Mouse (Mus musculus) liver, embryonic 14.5 days (tissue): Measurements from ENCODE around the gene Pgs1. TPM values are rescaled to one million over a fixed set of nuclear protein-coding genes. Genes with fewer than 3 reads are reported as not detected.

Source experiments
- ATAC-seq: fragments of 200-750 bp; cut with Nextera tagmentation; 2 replicates; pipeline ENCODE4 v1.8.0; 2017; ENCODE audit warnings: moderate number of reproducible peaks, mild to moderate bottlenecking, moderate library complexity; ENCODE audit not compliant: insufficient read depth
- DNase-seq, 3 experiments: peaks; one replicate each; pipeline ENCODE4 v3.0.0-alpha.2; 2012 to 2013; ENCODE audit warnings: low read depth in 3 of 3, low spot score in 3 of 3
- H3K27ac ChIP-seq: fragments of 300-500 bp; sonication (generic); 2 replicates; pipeline ENCODE4 v1.5.1; 2014; ENCODE audit warnings: moderate library complexity, mild to moderate bottlenecking, control low read depth, inconsistent platforms
- H3K27me3 ChIP-seq: fragments of 300-500 bp; sonication (generic); 2 replicates; pipeline ENCODE4 v1.6.1; 2014; ENCODE audit warnings: mild to moderate bottlenecking, low read length, moderate library complexity; ENCODE audit not compliant: control insufficient read depth, insufficient read depth
- H3K36me3 ChIP-seq: fragments of 300-500 bp; sonication (generic); replicated peaks from 2 replicates; pipeline ENCODE4 v1.6.1; 2014; ENCODE audit warnings: low read depth; ENCODE audit not compliant: control insufficient read depth, insufficient read depth
- H3K4me1 ChIP-seq, 2 experiments: fragments of 200-500 bp in 1 of 2; fragments of 300-500 bp in 1 of 2; sonication (generic) in 1 of 2; replicated peaks; 2 replicates each; pipeline ENCODE4 v1.6.1; 2012 to 2014; ENCODE audit warnings: antibody characterized with exemption in 1 of 2, inconsistent platforms in 1 of 2, low read length in 1 of 2; ENCODE audit not compliant: control insufficient read depth in 2 of 2, insufficient read depth in 2 of 2
- H3K4me2 ChIP-seq: fragments of 300-500 bp; sonication (generic); 2 replicates; pipeline ENCODE4 v1.6.1; 2014; ENCODE audit warnings: low read depth, mild to moderate bottlenecking, control low read depth, moderate library complexity
- H3K4me3 ChIP-seq, 2 experiments: fragments of 200-500 bp in 1 of 2; fragments of 300-500 bp in 1 of 2; sonication (generic) in 1 of 2; 2 replicates each; pipeline ENCODE4 v1.5.1; 2012 to 2014; ENCODE audit warnings: low read depth in 2 of 2, low read length in 2 of 2, mild to moderate bottlenecking in 2 of 2, control low read depth in 1 of 2, inconsistent platforms in 1 of 2, moderate library complexity in 1 of 2; ENCODE audit not compliant: insufficient read depth in 1 of 2
- H3K9ac ChIP-seq: fragments of 300-500 bp; sonication (generic); replicated peaks from 2 replicates; pipeline ENCODE4 v1.6.1; 2014; ENCODE audit warnings: mild to moderate bottlenecking, control low read depth, moderate library complexity
- H3K9me3 ChIP-seq: fragments of 300-500 bp; sonication (generic); 2 replicates; pipeline ENCODE4 v1.6.1; 2016; ENCODE audit warnings: low read length, mixed read lengths; ENCODE audit not compliant: control insufficient read depth
- CTCF ChIP-seq: IDR thresholded peaks from 2 replicates; pipeline ENCODE4 v1.5.1; 2016; ENCODE audit warnings: antibody characterized with exemption, low read depth, control low read depth
- EP300 ChIP-seq: IDR thresholded peaks from 2 replicates; pipeline ENCODE4 v1.6.1; 2016; ENCODE audit warnings: antibody characterized with exemption, low read depth
- WGBS: fragments of 180-500 bp; shearing (Covaris S2); extraction: QIAGEN DNeasy Blood & Tissue Kit; methylation state at CpG from one replicate; pipeline ENCODE4 v1.1.7; 2014; ENCODE audit not compliant: insufficient replicate concordance; 5-methylcytosine and 5-hydroxymethylcytosine counted together
- microRNA-seq: library from miRNA; unstranded; fragments of <30 nt; microRNA quantifications from one replicate; pipeline ENCODE4, GENCODE M21; 2016
- polyA plus RNA-seq, 2 experiments: library from polyadenylated mRNA; depleted of rRNA in 1 of 2; stranded (reverse) in 1 of 2; unstranded in 1 of 2; fragments of >200 nt; fragmentation: Nextera tagmentation in 1 of 2; extraction: Ambion mirVana in 1 of 2; gene quantifications; 2 replicates each; pipeline versions ENCODE4 v1.2.1 to v1.2.3; 2012 to 2014

Gene Pgs1
- polyA plus RNA-seq, 2 experiments: 11.2 to 12.9 TPM

DNA sequence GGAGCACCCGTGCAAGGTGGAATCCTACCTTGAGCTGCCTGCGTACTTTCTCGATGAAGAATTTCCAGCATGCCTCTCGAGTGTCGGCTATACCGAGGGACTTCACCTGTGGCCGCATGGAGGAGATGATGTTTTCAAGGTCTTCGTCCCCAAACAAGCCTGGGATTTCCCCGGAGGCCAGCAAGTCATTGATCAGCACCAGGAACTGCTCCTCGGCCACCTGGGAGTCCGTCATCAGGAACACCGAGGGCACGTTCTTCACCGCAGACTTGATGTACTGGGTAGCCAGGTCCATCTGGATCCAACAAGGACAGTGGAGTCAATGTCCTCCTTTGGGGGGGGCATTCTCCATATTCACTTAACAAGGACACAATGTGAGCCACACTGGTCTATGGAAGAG lies 73.9 kb downstream of the Pgs1 start:
- no peaks in the 10 kb centered on the region for H3K36me3 ChIP-seq
- no peak overlapping the region for H3K9ac ChIP-seq
- H3K27me3 ChIP-seq: no peaks in the 10 kb centered on the region
- DNase-seq: no peak
- no peaks in the 10 kb centered on the region for H3K4me1 ChIP-seq
- no peaks in the 10 kb centered on the region for H3K9me3 ChIP-seq
- H3K4me3 ChIP-seq: no peak overlapping the region
- no peak for ATAC-seq
- no peak overlapping the region for H3K4me2 ChIP-seq
- H3K27ac ChIP-seq: no peak overlapping the region
- TF ChIP-seq EP300: no peak
- TF ChIP-seq CTCF: no peak
- WGBS: 62% methylated on average over 14 of the region's 14 CpGs

DNA sequence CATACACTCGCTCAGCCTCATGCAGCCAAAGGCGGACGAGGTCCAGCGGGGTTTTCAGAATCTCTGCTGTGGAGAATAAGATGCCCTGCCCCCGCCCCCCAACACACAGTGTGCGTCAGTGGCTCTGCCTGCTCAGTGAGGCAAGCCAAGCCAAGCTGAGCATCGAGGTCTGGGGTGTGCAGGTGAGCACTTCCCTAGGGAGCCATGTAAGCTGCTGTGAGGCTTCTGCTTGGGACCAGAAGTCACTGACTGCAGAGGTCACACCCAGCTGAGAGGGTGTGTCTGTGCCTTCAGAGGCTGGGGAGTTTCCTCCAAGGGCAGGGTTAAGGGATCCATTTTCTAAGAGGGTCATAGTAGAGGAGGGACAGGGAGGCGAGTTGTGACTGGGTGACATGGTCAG lies 81.5 kb downstream of the Pgs1 start:
- Histone ChIP-seq H3K27ac (no peak overlapping the region), H3K27me3 (no peaks in the 10 kb centered on the region), H3K9me3 (no peaks in the 10 kb centered on the region), H3K4me1 (no peaks in the 10 kb centered on the region), H3K4me3 (no peak overlapping the region), H3K9ac (no peak overlapping the region), H3K4me2 (no peak overlapping the region), H3K36me3 (no peaks in the 10 kb centered on the region)
- ATAC-seq: no peak
- DNase-seq: no peak
- TF ChIP-seq CTCF: no peak
- TF ChIP-seq EP300: no peak
- 68% methylated on average over 8 of the region's 8 CpGs for whole genome bisulfite sequencing

DNA sequence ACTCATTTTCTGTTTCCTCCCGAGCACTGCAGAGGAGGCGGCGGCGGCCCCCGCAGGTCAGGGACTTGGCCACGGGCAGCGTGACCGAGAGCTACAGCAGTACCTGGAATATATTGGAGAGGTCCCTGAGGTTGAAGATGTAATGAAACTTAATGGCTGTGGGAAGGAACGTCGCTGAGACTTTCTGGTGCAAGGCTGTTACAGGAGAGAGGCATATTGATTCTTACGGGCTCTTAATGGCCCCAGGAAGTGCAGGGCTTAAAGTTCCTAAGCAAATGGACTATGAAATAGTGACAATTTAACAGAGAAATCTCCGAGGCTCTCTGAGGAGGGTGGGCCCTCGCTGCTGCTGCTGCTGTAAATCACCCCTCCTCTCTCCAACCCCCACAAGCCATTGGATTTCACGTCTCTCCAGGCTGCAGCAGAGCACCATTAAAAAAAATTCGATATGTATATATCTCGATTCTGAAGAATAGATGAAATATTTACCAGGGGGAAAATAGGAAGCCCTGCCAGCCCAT lies 82.8 kb downstream of the Pgs1 start:
- Histone ChIP-seq H3K27ac (no peak overlapping the region), H3K4me1 (no peaks in the 10 kb centered on the region), H3K4me2 (no peak overlapping the region), H3K36me3 (no peaks in the 10 kb centered on the region), H3K27me3 (no peaks in the 10 kb centered on the region), H3K4me3 (no peak overlapping the region), H3K9me3 (no peaks in the 10 kb centered on the region), H3K9ac (no peak overlapping the region)
- no peak for TF ChIP-seq EP300
- TF ChIP-seq CTCF: no peak
- DNase-seq: no peak
- 63% methylated on average over 16 of the region's 16 CpGs for WGBS
- no peak for ATAC-seq

DNA sequence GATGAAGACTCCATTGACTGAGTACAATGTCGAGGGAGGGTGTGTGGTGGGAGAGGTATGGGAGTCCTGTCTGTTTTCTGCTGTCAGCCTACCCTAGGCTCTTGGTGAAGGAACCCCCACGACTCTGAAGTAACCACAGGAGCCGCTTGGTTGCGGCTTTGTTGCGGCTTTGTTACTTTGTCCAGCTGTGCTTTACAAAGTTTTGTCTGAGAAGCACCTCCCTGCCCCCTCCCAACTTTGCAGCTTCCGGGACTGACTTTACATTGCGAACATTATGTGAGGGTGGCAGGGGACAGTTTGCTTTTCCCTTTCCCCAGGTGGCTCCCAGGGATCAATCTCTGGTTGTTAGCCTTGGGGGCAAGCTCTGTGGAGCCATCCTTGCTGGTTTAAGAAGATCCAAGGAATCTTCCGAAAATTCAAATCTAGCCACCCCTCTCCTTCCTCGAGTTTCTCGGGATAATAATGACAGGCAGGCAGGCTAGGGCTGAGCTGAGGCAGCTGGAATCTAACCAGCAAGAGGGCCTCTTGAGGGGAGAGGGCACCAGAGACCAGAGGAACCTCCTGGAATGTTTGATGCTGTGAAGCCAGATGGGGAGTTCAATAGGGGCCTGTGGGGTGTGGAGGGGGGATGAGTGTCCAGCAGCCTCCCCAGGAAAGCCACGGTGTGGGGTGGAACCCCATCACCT lies 85.3 kb downstream of the Pgs1 start:
- H3K4me1 ChIP-seq: no peaks in the 10 kb centered on the region
- no peak overlapping the region for H3K9ac ChIP-seq
- TF ChIP-seq EP300 (no peak), CTCF (no peak)
- H3K27ac ChIP-seq: no peak overlapping the region
- no peak for DNase-seq
- no peak overlapping the region for H3K4me2 ChIP-seq
- H3K9me3 ChIP-seq: no peaks in the 10 kb centered on the region
- no peaks in the 10 kb centered on the region for H3K36me3 ChIP-seq
- H3K27me3 ChIP-seq: no peaks in the 10 kb centered on the region
- no peak overlapping the region for H3K4me3 ChIP-seq
- ATAC-seq: no peak
- WGBS: 40% methylated on average over 11 of the region's 11 CpGs

Small RNAs within 50 kb of the gene (microRNA-seq; reads per million reads assigned to microRNA genes)
- gene Mir6933: not detected

Other genes starting within 250 kb of the Pgs1 start
- 28.1 and 29.8 TPM in 2 replicates for gene Tmc8, start 204.2 kb upstream of the Pgs1 start, polyA plus RNA-seq (2012; rRNA removed)
- 9.9 and 13.1 TPM in 2 replicates for gene Tmc8, start 204.2 kb upstream of the Pgs1 start, polyA plus RNA-seq (2014; fragmentation: Nextera tagmentation; extraction: Ambion mirVana)
- gene Tmc6, start 204.1 kb upstream of the Pgs1 start, polyA plus RNA-seq (2012; rRNA removed): 32.1 and 51.8 TPM in 2 replicates
- 40.5 and 44.1 TPM in 2 replicates for gene Tmc6, start 204.1 kb upstream of the Pgs1 start, polyA plus RNA-seq (2014; fragmentation: Nextera tagmentation; extraction: Ambion mirVana)
- gene 6030468B19Rik, start 188.6 kb upstream of the Pgs1 start, polyA plus RNA-seq (2012; rRNA removed): 104 and 133 TPM in 2 replicates
- gene 6030468B19Rik, start 188.6 kb upstream of the Pgs1 start, polyA plus RNA-seq (2014; fragmentation: Nextera tagmentation; extraction: Ambion mirVana): 67.1 and 78.0 TPM in 2 replicates
- 0.03 and 0.08 TPM in 2 replicates for gene Gm20708, start 176.6 kb upstream of the Pgs1 start, polyA plus RNA-seq (2012; rRNA removed)
- gene Gm20708, start 176.6 kb upstream of the Pgs1 start, polyA plus RNA-seq (2014; fragmentation: Nextera tagmentation; extraction: Ambion mirVana): 0.10 and 0.28 TPM in 2 replicates
- gene Syngr2, start 176.6 kb upstream of the Pgs1 start, polyA plus RNA-seq (2012; rRNA removed): 36.5 and 48.8 TPM in 2 replicates
- 48.6 and 50.4 TPM in 2 replicates for gene Syngr2, start 176.6 kb upstream of the Pgs1 start, polyA plus RNA-seq (2014; fragmentation: Nextera tagmentation; extraction: Ambion mirVana)
- 7.1 and 7.6 TPM in 2 replicates for gene Afmid, start 160.4 kb upstream of the Pgs1 start, polyA plus RNA-seq (2012; rRNA removed)
- 7.5 and 9.8 TPM in 2 replicates for gene Afmid, start 160.4 kb upstream of the Pgs1 start, polyA plus RNA-seq (2014; fragmentation: Nextera tagmentation; extraction: Ambion mirVana)
- 122 and 136 TPM in 2 replicates for gene Tk1, start 160.2 kb upstream of the Pgs1 start, polyA plus RNA-seq (2012; rRNA removed)
- gene Tk1, start 160.2 kb upstream of the Pgs1 start, polyA plus RNA-seq (2014; fragmentation: Nextera tagmentation; extraction: Ambion mirVana): 135 and 144 TPM in 2 replicates
- gene Birc5, start 137.0 kb upstream of the Pgs1 start, polyA plus RNA-seq (2012; rRNA removed): 123 and 181 TPM in 2 replicates
- gene Birc5, start 137.0 kb upstream of the Pgs1 start, polyA plus RNA-seq (2014; fragmentation: Nextera tagmentation; extraction: Ambion mirVana): 371 and 373 TPM in 2 replicates
- gene Tmem235, start 125.5 kb upstream of the Pgs1 start, polyA plus RNA-seq (2012; rRNA removed): 0.02 TPM in 1 of 2 replicates, not detected in the other
- not detected in 2 replicates for gene Tmem235, start 125.5 kb upstream of the Pgs1 start, polyA plus RNA-seq (2014; fragmentation: Nextera tagmentation; extraction: Ambion mirVana)
- 1.4 TPM in 2 replicates for gene Tha1, start 112.8 kb upstream of the Pgs1 start, polyA plus RNA-seq (2012; rRNA removed)
- 0.83 and 1.6 TPM in 2 replicates for gene Tha1, start 112.8 kb upstream of the Pgs1 start, polyA plus RNA-seq (2014; fragmentation: Nextera tagmentation; extraction: Ambion mirVana)
- 6.5 and 7.0 TPM in 2 replicates for gene Socs3, start 16.2 kb upstream of the Pgs1 start, polyA plus RNA-seq (2012; rRNA removed)
- 2.2 and 2.7 TPM in 2 replicates for gene Socs3, start 16.2 kb upstream of the Pgs1 start, polyA plus RNA-seq (2014; fragmentation: Nextera tagmentation; extraction: Ambion mirVana)
- 0.10 and 0.18 TPM in 2 replicates for gene Dnah17, start 144.3 kb downstream of the Pgs1 start, polyA plus RNA-seq (2012; rRNA removed)
- gene Dnah17, start 144.3 kb downstream of the Pgs1 start, polyA plus RNA-seq (2014; fragmentation: Nextera tagmentation; extraction: Ambion mirVana): 0.04 and 0.23 TPM in 2 replicates